Mouse (Mus musculus) B cell, adult 2 months (primary cell): ENCODE measurements at regions not wholly inside any gene's neighbourhood (a gene's known extent, or its start where the extent isn't known, plus 50 kb on each side); places are given as distances from the start of the nearest gene placed in this dataset.

Experiments used
- DNase-seq, 2 experiments: peaks; one replicate each; pipeline ENCODE4 v3.0.0; 2022

GRCm38 (mm10) chr2:167752805-167753556 is 63.4 kb upstream of the Tmem189 start:
- DNase-seq: no peak

GRCm38 (mm10) chr2:167751585-167751984 is 62.0 kb upstream of the Tmem189 start:
- DNase-seq: peak in 1 of 2 experiments; percentile 17

- DNase-seq: peak; percentile 64 to 65
These were observed 58.7 kb upstream of the Tmem189 start for GRCm38 (mm10) chr2:167748297-167748696.

GRCm38 (mm10) chr2:167747164-167747843 is 57.7 kb upstream of the Tmem189 start:
- DNase-seq: no peak

- no peak for DNase-seq
These were observed 56.7 kb upstream of the Tmem189 start for GRCm38 (mm10) chr2:167746344-167746743.

GRCm38 (mm10) chr2:167745409-167745808 is 55.8 kb upstream of the Tmem189 start:
- no peak for DNase-seq

- DNase-seq: no peak
These were observed 54.5 kb upstream of the Tmem189 start for GRCm38 (mm10) chr2:167744080-167744479.

GRCm38 (mm10) chr2:167742479-167742878 is 52.9 kb upstream of the Tmem189 start:
- DNase-seq: no peak

- no peak for DNase-seq
These were observed 51.0 kb upstream of the Tmem189 start for GRCm38 (mm10) chr2:167740516-167741189.
